Mouse (Mus musculus): ENCODE measurements at regions not wholly inside any gene's neighbourhood (a gene's known extent, or its start where the extent isn't known, plus 50 kb on each side); places are given as distances from the start of the nearest gene placed in this dataset.

GRCm38 (mm10) chr15:25287850-25288249, 125.7 kb downstream of the Basp1 start:
- TF ChIP-seq POLR2A (IDR thresholded peaks at IDR 0.05; ENCODE audit: insufficient read depth, low read length) (no peak), CTCF (IDR thresholded peaks at IDR 0.05; ENCODE audit: low read depth, low read length) (no peak)

Measured in ES-Bruce4 (cell line).